Mouse (Mus musculus): ENCODE results near the gene Enpp3. TPM values are rescaled to one million over a fixed set of nuclear protein-coding genes. Genes with fewer than 3 reads are reported as not detected.

Gene Enpp3
- polyA plus RNA-seq, 1 experiment from 2014 or later = 3.0 TPM

GRCm38 (mm10) chr10:24836366-24837038, 6.1 kb downstream of the Enpp3 start:
- Histone ChIP-seq H3K4me2 (ENCODE audit: low read length) (peak overlapping the region; percentile 52), H3K27ac (ENCODE audit: low read depth, low read length) (no peak overlapping the region), H3K27me3 (replicated peaks; ENCODE audit: control insufficient read depth, insufficient read depth, low read length) (no peaks in the 10 kb centered on the region), H3K9me3 (ENCODE audit: control insufficient read depth, low read length) (no peaks in the 10 kb centered on the region), H3K36me3 (ENCODE audit: control insufficient read depth, insufficient read depth, low read length) (no peaks in the 10 kb centered on the region), H3K9ac (ENCODE audit: low read depth, low read length) (no peak overlapping the region; the same call in 1 of the 2 replicates), H3K4me1 (ENCODE audit: control insufficient read depth, insufficient read depth, low read depth, low read length) (peaks cover 5% of the 10 kb centered on the region; the same call in 1 of the 2 replicates), H3K4me3 (ENCODE audit: low read length) (peak overlapping the region; percentile 19)
- WGBS = 55% methylated on average over 4 of the region's 4 CpGs
- peak; percentile 65 for ATAC-seq

DNA sequence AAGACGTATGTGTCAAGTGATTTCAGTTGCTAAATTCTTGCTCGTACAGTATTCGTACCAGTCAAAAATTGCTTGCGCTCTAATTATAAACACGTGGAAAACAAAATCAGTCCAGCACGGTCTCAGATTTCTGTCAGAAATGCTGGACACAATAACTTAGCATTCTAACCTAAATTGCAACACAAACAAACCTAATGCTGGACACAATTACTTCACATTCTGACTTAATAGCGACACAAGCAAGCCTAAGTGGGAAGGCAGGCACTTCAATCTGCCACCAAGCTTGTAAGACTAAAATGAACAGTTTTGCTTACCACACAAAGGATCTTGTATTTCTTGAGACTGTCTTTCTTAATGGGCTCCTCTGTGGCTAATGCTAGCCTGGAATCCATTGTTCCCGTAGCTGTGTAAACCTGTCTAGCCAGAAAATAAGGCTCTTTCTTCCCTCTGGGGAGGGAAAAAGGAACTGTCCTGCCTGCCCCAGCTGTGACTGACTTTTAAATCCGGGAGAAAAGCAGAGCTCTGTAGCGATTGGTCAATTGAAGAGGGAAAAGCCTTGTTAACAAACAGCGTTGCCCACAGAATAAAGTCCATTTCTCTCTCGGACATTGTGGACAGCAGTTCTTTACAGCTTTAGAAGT, 6.8 kb downstream of the Enpp3 start:
- H3K4me2 ChIP-seq (ENCODE audit: low read length) = peak overlapping the region; percentile 52
- WGBS = 14% methylated on average over 12 of the region's 12 CpGs

DNA sequence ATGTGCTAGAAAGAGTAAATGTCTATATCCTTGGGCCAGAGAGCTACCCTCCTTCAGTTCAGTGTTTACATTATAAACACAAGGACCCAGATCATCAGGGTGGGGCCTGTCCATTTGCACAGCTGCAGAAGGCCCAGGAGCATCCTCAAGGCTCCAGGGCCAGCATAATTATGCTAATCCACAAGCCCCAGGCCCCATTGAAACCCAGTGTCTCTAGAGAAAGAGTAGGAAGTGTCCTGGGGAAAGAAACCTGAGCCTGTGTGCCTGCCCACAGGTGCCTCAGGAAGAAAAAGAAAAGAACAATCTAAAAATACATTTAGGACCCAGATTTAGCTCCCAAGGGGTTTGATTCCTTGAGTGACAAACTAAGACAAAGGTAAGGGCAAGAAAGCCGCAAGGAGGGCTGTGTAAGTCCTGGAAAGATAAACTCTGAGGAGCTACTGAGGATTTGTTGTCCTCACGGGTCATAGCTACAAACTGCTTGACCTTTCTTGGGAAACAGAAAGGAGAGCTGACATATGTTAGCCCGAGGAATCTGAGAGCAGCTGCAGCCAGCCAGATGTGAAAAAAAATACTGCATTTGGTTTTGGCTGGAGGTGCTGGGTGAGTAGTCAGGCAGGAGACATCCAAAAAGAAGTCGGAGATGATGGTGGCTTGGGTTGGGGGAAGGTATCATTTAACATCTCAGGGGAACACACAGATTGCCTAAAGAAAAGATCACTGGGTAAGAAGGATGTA, 7.8 kb downstream of the Enpp3 start:
- peaks cover 5% of the 10 kb centered on the region; the same call in 1 of the 2 replicates for H3K4me1 ChIP-seq (ENCODE audit: control insufficient read depth, insufficient read depth, low read depth, low read length)
- H3K4me3 ChIP-seq (ENCODE audit: low read length) = no peak overlapping the region
- peak overlapping the region; percentile 52 for H3K4me2 ChIP-seq (ENCODE audit: low read length)
- ATAC-seq = no peak
- no peak overlapping the region for H3K27ac ChIP-seq (ENCODE audit: low read depth, low read length)
- H3K27me3 ChIP-seq (replicated peaks; ENCODE audit: control insufficient read depth, insufficient read depth, low read length) = no peaks in the 10 kb centered on the region
- WGBS = 18% methylated on average over 4 of the region's 4 CpGs
- H3K36me3 ChIP-seq (ENCODE audit: control insufficient read depth, insufficient read depth, low read length) = no peaks in the 10 kb centered on the region
- H3K9ac ChIP-seq (ENCODE audit: low read depth, low read length) = no peak overlapping the region
- H3K9me3 ChIP-seq (ENCODE audit: control insufficient read depth, low read length) = no peaks in the 10 kb centered on the region

More for the DNA sequence above, 6.8 kb downstream of the Enpp3 start:
- Histone ChIP-seq H3K9ac (ENCODE audit: low read depth, low read length) (peak overlapping the region; percentile 24; the same call in 1 of the 2 replicates), H3K4me1 (ENCODE audit: control insufficient read depth, insufficient read depth, low read depth, low read length) (peaks cover 5% of the 10 kb centered on the region; the same call in 1 of the 2 replicates), H3K9me3 (ENCODE audit: control insufficient read depth, low read length) (no peaks in the 10 kb centered on the region), H3K36me3 (ENCODE audit: control insufficient read depth, insufficient read depth, low read length) (no peaks in the 10 kb centered on the region), H3K27me3 (replicated peaks; ENCODE audit: control insufficient read depth, insufficient read depth, low read length) (no peaks in the 10 kb centered on the region), H3K27ac (ENCODE audit: low read depth, low read length) (no peak overlapping the region), H3K4me3 (ENCODE audit: low read length) (peak overlapping the region; percentile 19)
- ATAC-seq = peak; percentile 65; the same call in 1 of the 2 replicates

DNA sequence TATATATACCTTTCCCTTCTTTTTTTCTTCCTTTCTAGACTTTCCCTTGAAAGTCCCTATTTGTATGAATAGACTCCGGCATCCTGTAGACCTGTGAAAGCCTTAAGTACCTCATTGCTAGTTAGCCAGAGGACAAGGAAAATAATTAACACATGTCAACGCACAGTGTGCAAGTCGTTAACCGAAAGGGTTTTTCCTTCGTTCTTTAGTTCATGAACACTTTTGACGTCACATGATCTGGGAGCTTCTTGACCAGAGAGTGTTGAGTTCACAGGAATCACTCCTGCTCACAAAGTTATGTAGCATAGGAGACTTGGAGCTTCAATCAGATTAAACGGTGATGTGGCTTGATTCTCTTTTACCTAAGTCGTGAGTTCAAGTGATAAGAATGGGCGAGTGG, 10.3 kb downstream of the Enpp3 start:
- 94% methylated on average over 9 of the region's 9 CpGs for WGBS
- H3K9ac ChIP-seq (ENCODE audit: low read depth, low read length) = no peak overlapping the region
- no peak for ATAC-seq

DNA sequence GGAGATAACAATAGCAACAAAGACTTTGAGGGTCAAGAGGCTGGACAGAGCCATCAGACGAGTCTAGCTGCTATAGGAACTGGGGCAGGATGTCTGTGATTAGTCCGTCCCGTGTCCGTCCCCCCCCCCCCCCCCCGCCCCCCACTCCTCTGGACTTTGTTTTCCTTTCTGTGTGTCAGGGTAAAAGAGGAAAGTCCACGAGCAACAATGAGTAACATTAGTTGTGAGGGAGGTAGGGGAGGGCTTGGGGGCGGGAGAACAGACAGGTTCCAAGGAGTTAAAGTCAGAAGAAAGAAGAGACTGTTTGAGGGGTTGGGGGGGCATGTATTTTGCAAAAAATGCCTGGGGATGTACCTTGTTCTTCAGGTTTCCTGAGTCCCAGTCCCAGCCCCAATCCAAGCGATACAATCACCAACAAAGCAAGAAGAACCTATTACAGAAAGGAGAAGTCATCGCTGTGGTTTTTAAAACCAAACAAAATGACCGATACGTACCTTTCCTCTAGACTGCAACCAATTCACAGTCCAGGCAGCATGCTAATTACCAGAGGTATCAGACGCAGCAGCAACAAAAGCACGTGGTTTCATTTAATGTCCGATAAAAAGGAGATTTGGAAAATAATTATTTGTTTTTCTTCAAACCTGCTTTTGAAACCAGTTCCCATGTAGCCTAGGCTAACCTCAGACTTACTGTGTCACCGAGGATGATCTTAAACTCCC, 11.1 kb downstream of the Enpp3 start:
- ATAC-seq = no peak

More for the DNA sequence above, 10.3 kb downstream of the Enpp3 start:
- no peaks in the 10 kb centered on the region for H3K36me3 ChIP-seq (ENCODE audit: control insufficient read depth, insufficient read depth, low read length)
- H3K9me3 ChIP-seq (ENCODE audit: control insufficient read depth, low read length) = no peaks in the 10 kb centered on the region
- peaks cover 5% of the 10 kb centered on the region; the same call in 1 of the 2 replicates for H3K4me1 ChIP-seq (ENCODE audit: control insufficient read depth, insufficient read depth, low read depth, low read length)
- H3K27me3 ChIP-seq (replicated peaks; ENCODE audit: control insufficient read depth, insufficient read depth, low read length) = no peaks in the 10 kb centered on the region
- no peak overlapping the region for H3K4me3 ChIP-seq (ENCODE audit: low read length)
- H3K4me2 ChIP-seq (ENCODE audit: low read length) = no peak overlapping the region
- no peak overlapping the region for H3K27ac ChIP-seq (ENCODE audit: low read depth, low read length)

GRCm38 (mm10) chr10:24830448-24830847, 12.2 kb downstream of the Enpp3 start:
- Histone ChIP-seq H3K27ac (ENCODE audit: low read depth, low read length) (no peak overlapping the region), H3K4me2 (ENCODE audit: low read length) (no peak overlapping the region), H3K4me1 (ENCODE audit: control insufficient read depth, insufficient read depth, low read depth, low read length) (0 out of 2 replicates have a peak, but pooled peaks cover 2% of the 10 kb centered on the region), H3K9ac (ENCODE audit: low read depth, low read length) (no peak overlapping the region), H3K9me3 (ENCODE audit: control insufficient read depth, low read length) (no peaks in the 10 kb centered on the region), H3K36me3 (ENCODE audit: control insufficient read depth, insufficient read depth, low read length) (no peaks in the 10 kb centered on the region), H3K27me3 (replicated peaks; ENCODE audit: control insufficient read depth, insufficient read depth, low read length) (no peaks in the 10 kb centered on the region), H3K4me3 (ENCODE audit: low read length) (no peak overlapping the region)
- 94% methylated on average over 5 of the region's 5 CpGs for WGBS
- ATAC-seq = no peak

More for the DNA sequence above, 11.1 kb downstream of the Enpp3 start:
- Histone ChIP-seq H3K9me3 (ENCODE audit: control insufficient read depth, low read length) (no peaks in the 10 kb centered on the region), H3K27me3 (replicated peaks; ENCODE audit: control insufficient read depth, insufficient read depth, low read length) (no peaks in the 10 kb centered on the region), H3K27ac (ENCODE audit: low read depth, low read length) (no peak overlapping the region), H3K36me3 (ENCODE audit: control insufficient read depth, insufficient read depth, low read length) (no peaks in the 10 kb centered on the region), H3K9ac (ENCODE audit: low read depth, low read length) (no peak overlapping the region), H3K4me3 (ENCODE audit: low read length) (no peak overlapping the region), H3K4me1 (ENCODE audit: control insufficient read depth, insufficient read depth, low read depth, low read length) (peaks cover 5% of the 10 kb centered on the region; the same call in 1 of the 2 replicates), H3K4me2 (ENCODE audit: low read length) (no peak overlapping the region)
- WGBS = 68% methylated on average over 13 of the region's 15 CpGs

DNA sequence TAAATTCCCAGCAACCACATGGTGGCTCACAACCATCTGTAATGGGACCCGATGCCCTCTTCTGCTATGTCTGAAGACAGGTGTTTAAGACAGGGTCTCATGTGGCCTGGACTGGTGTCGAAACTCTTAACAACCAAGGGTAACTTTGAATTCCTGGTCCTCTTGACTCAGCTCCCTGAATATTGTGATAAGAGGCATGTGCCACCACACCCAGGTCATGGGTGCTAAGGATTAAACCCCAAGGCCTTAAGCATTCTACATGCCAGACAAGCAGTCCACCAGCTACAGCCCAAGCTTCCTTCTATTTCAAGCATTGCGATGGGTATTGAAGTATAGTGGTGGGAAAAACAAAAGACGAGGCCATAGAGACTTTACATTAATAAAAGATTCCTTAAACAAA, 14.5 kb downstream of the Enpp3 start:
- H3K27me3 ChIP-seq (replicated peaks; ENCODE audit: control insufficient read depth, insufficient read depth, low read length) = no peaks in the 10 kb centered on the region
- no peak overlapping the region for H3K4me2 ChIP-seq (ENCODE audit: low read length)
- no peaks in the 10 kb centered on the region for H3K9me3 ChIP-seq (ENCODE audit: control insufficient read depth, low read length)
- no peaks in the 10 kb centered on the region for H3K36me3 ChIP-seq (ENCODE audit: control insufficient read depth, insufficient read depth, low read length)
- H3K27ac ChIP-seq (ENCODE audit: low read depth, low read length) = no peak overlapping the region
- H3K4me3 ChIP-seq (ENCODE audit: low read length) = no peak overlapping the region
- no peak for ATAC-seq
- WGBS = 92% methylated on average over 4 of the region's 4 CpGs
- H3K9ac ChIP-seq (ENCODE audit: low read depth, low read length) = no peak overlapping the region
- H3K4me1 ChIP-seq (ENCODE audit: control insufficient read depth, insufficient read depth, low read depth, low read length) = no peaks in the 10 kb centered on the region

- H3K4me2 ChIP-seq (ENCODE audit: low read length) = no peak overlapping the region
- no peak overlapping the region for H3K4me3 ChIP-seq (ENCODE audit: low read length)
Observed at GRCm38 (mm10) chr10:24826130-24826529, 16.5 kb downstream of the Enpp3 start.

More at GRCm38 (mm10) chr10:24826130-24826529, 16.5 kb downstream of the Enpp3 start:
- Histone ChIP-seq H3K27me3 (replicated peaks; ENCODE audit: control insufficient read depth, insufficient read depth, low read length) (no peaks in the 10 kb centered on the region), H3K4me1 (ENCODE audit: control insufficient read depth, insufficient read depth, low read depth, low read length) (no peaks in the 10 kb centered on the region), H3K9ac (ENCODE audit: low read depth, low read length) (no peak overlapping the region), H3K36me3 (ENCODE audit: control insufficient read depth, insufficient read depth, low read length) (no peaks in the 10 kb centered on the region), H3K27ac (ENCODE audit: low read depth, low read length) (no peak overlapping the region), H3K9me3 (ENCODE audit: control insufficient read depth, low read length) (no peaks in the 10 kb centered on the region)
- 7% methylated on average over 6 of the region's 6 CpGs for WGBS
- peak; percentile 34; the same call in 1 of the 2 replicates for ATAC-seq
